Mouse (Mus musculus): ENCODE data around the gene Slc48a1. TPM values are rescaled to one million over a fixed set of nuclear protein-coding genes. Genes with fewer than 3 reads are reported as not detected.

The Slc48a1 gene
- total RNA-seq, 1 experiment from 2014 or later: 20.8 TPM

- peak; percentile 45 for ATAC-seq (ENCODE audit: extremely low read depth, insufficient number of reproducible peaks, low FRiP score, poor library complexity, severe bottlenecking)
Measured at GRCm38 (mm10) chr15:97831242-97831986, 53.1 kb downstream of the Slc48a1 start.

- ATAC-seq (ENCODE audit: extremely low read depth, insufficient number of reproducible peaks, low FRiP score, poor library complexity, severe bottlenecking): no peak
Measured at GRCm38 (mm10) chr15:97831987-97832640, 53.8 kb downstream of the Slc48a1 start.

- no peak for ATAC-seq (ENCODE audit: extremely low read depth, insufficient number of reproducible peaks, low FRiP score, poor library complexity, severe bottlenecking)
Measured at GRCm38 (mm10) chr15:97832764-97833479, 54.6 kb downstream of the Slc48a1 start.

- no peak for ATAC-seq (ENCODE audit: extremely low read depth, insufficient number of reproducible peaks, low FRiP score, poor library complexity, severe bottlenecking)
Measured at GRCm38 (mm10) chr15:97836153-97836893, 58.0 kb downstream of the Slc48a1 start.

- no peak for ATAC-seq (ENCODE audit: extremely low read depth, insufficient number of reproducible peaks, low FRiP score, poor library complexity, severe bottlenecking)
Measured at GRCm38 (mm10) chr15:97836894-97837247, 58.6 kb downstream of the Slc48a1 start.

DNA sequence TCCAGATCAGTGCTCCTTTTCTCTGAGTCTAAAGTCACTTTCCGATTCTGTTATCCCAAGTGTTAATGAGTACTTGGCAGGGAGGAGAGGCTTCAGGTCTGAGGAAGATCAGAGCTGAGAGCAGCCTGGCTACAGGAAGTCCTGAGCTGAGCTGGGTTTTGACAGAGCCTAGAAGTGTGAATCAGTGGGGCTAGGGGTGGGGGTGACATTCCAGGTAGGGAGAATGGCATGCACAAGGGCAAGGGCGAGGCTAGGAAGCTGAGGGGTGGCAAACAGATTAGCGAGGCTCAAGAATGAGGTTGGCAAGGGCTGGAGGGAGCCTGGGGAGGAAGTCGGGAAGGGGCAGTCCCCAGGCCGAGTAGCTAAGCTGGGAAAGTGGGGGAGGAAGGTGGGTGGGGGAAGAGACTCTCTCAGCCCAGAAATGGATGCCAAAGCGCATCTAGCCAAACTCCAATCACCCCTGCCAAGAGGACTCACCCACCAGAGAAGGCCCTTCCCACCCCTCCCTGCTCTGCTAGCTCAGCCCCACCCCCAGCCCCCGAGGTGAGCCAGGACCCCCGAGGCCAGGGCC is 59.3 kb downstream of the Slc48a1 start:
- no peak for ATAC-seq (ENCODE audit: extremely low read depth, insufficient number of reproducible peaks, low FRiP score, poor library complexity, severe bottlenecking)

DNA sequence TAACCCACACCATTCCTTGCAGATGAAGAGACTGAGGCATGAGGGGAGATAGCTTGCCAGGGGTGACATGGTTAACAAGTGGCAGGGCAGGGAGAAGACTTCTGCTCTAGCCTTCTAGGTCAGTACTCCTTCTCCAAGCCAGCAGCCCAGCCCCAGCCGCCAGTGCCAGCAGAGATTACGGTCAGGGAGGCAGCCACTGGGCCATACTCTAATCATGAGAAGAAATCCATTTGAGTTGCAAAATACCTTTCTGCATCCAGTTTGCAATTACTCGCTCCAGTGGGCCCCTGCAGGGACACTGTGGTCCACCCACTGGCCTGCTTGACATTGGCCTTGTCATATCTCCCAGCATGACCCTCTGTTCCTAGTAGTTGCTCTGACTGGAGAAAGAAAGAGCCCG is 60.1 kb downstream of the Slc48a1 start:
- ATAC-seq (ENCODE audit: extremely low read depth, insufficient number of reproducible peaks, low FRiP score, poor library complexity, severe bottlenecking): no peak

DNA sequence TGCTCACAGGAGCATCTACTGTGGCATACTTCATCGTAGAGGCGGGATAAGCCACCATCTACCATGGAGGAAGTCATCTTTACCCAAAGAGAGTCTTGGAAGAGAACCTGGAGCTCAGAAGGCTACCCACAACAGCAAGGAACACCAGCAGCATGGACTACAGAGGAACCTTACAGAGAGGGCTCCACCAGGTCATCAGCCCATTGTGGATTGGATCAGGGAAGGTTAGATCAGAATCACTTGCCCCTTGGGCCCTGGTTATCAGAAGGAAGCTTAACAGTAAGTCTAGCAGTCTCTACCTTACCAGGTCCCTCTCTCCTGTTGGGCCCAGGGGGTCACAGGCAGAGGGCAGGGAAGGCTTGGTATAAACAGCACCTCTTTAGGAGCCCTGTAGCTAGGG is 60.7 kb downstream of the Slc48a1 start:
- ATAC-seq (ENCODE audit: extremely low read depth, insufficient number of reproducible peaks, low FRiP score, poor library complexity, severe bottlenecking): no peak

- no peak for ATAC-seq (ENCODE audit: extremely low read depth, insufficient number of reproducible peaks, low FRiP score, poor library complexity, severe bottlenecking)
Measured at GRCm38 (mm10) chr15:97839473-97839872, 61.2 kb downstream of the Slc48a1 start.

GRCm38 (mm10) chr15:97839991-97840455 is 61.7 kb downstream of the Slc48a1 start:
- no peak for ATAC-seq (ENCODE audit: extremely low read depth, insufficient number of reproducible peaks, low FRiP score, poor library complexity, severe bottlenecking)

DNA sequence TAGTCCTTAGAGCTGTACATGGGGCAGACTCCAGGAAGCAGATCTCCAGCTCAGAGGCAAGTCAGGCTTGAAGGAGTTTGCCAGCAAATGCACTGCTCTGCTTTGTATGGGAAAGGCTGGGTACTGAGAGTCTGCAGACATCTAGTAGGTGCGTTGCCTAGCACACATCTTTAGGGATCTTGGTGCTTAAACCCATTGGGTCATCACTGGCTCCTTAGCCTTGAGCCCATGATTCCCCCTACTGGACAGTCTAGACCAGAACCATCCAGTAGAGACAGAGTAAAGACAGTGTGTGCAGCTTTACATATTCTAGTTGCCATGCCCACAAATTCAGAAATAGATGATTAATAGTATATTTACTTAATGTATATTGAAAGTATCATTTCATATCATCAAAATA is 62.5 kb downstream of the Slc48a1 start:
- peak; percentile 43; the same call in 1 of the 2 replicates for ATAC-seq (ENCODE audit: extremely low read depth, insufficient number of reproducible peaks, low FRiP score, poor library complexity, severe bottlenecking)

- no peak for ATAC-seq (ENCODE audit: extremely low read depth, insufficient number of reproducible peaks, low FRiP score, poor library complexity, severe bottlenecking)
Measured at GRCm38 (mm10) chr15:97841383-97841782, 63.1 kb downstream of the Slc48a1 start.

DNA sequence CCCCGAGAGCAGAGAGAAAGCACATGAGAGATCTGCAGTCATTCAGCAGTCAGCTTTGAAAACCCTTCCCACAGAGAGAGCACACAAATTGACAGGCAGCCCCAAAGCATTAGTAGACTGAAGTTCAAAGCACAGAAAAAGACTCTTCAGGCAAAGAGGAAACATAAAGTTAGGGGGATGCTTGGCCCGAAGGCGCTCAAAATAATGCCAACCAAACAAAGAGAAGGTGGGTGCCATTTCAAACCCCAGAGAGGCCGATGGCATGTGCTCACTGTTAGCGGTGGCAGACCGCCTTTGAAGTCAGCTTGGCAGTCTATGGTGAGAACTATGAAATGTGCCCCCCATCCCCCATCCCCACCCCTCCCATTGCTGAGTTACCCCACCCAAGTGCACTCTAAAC is 63.7 kb downstream of the Slc48a1 start:
- no peak for ATAC-seq (ENCODE audit: extremely low read depth, insufficient number of reproducible peaks, low FRiP score, poor library complexity, severe bottlenecking)

Other genes with a start within 250 kb of the Slc48a1 start
- gene Rpap3, start 72.7 kb upstream of the Slc48a1 start, total RNA-seq (2017): 18.3 and 22.7 TPM in 2 replicates
- 2.9 and 3.7 TPM in 2 replicates for gene Endou, start 47.2 kb upstream of the Slc48a1 start, total RNA-seq (2017)
- gene Rapgef3, start 10.5 kb upstream of the Slc48a1 start, total RNA-seq (2017): 2.6 and 4.3 TPM in 2 replicates
- gene Hdac7, start 66.0 kb downstream of the Slc48a1 start, total RNA-seq (2017): 31.8 and 34.7 TPM in 2 replicates
- 0.23 TPM in 1 of 2 replicates, not detected in the other for gene Vdr, start 132.1 kb downstream of the Slc48a1 start, total RNA-seq (2017)
- gene Tmem106c, start 185.7 kb downstream of the Slc48a1 start, total RNA-seq (2017): 11.8 and 12.2 TPM in 2 replicates
- not detected in 2 replicates for gene Col2a1, start 226.2 kb downstream of the Slc48a1 start, total RNA-seq (2017)

Measured in neutrophil, adult 5-6 weeks (primary cell).